Mouse (Mus musculus) hindlimb bud, embryonic 11.5 days (tissue): ENCODE results near the gene Olfr1323.

Source experiments
- DNase-seq: peaks from one replicate; pipeline ENCODE4 v3.0.0-alpha.2; 2012; ENCODE audit warnings: low read depth, low spot score; ENCODE audit errors: extremely low spot score

Gene Olfr1323

DNA sequence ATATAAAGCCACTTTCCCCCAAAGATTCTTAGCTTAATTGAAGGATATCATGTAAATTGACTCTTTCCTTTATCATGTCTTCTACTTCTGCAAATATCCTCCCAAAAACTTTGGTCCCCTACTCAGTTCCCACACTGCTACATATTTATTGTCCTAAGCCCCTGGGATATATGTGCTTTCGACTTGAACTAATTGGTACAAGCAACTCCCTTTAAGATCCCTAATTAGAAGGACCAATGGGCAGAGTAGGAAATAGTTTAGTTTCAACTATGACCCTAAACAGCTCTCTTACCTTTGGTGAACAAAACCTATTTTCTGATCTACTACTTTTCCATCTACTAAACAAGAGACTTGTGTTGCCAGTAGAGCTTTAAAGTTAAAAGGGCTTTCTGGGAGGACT, at the start of gene Olfr1323:
Gene Olfr1323, minus strand, starts transcription at position 101 of the 400 bp plus-strand sequence.
- no peak for DNase-seq

DNA sequence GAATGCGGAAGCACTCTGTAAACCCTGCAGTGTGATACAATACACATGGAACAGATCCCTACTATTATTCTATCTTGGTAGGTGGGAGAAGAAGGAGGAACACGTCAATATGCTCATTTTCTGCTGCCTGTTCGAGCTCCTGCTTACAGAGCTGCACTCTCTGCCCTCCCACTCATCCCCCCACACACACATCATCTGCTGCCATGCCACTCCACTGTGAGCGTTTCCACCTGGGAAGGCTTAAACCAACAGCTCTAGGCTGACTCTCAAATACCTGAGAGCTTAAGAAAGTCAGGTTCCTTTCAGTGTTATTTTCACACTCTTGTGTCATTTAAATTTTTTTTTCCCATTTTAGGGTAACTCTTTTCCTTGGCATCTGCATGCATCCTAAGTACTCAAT, 6.9 kb downstream of the Olfr1323 start:
- DNase-seq: no peak
